Mouse (Mus musculus): Measurements from ENCODE around the gene Riok1.

Gene Riok1

DNA sequence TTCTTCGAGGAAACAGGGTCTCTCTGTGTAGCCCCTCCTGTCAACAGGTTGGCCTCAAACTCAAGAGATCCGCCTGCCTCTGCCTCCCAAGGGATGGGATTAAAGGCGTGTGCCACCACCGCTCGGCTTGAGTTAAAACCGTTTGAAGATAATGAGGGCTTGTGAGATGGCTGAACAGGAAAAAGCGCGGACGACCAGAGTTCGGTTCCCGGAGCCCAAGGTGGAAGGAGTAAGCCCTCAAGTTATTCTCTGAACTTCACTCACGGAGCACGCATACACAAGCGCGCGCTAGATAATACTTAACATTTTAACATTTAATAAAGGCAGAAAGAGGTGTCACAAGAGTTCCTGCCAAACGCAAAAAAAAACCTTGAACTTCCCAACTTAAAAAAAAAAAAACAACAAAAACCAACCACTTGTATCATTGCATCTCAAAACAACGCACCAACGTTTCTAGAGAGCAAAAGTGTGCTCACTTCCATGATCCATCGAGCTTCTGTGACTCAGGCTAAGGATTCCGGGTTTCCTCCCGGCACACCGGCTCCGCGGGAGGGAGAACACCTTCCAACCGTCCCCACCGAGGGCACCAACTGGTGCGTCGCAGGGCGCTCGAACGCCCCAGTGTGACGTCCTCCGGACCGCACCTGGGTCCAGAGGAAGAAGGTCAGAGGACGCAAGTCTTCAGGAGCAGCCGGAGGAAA, at the start of gene Riok1:
TSS of gene Riok1 (plus strand) at position 653 of the 701 bp plus-strand sequence.
- 8% methylated on average over 37 of the region's 37 CpGs for WGBS

DNA sequence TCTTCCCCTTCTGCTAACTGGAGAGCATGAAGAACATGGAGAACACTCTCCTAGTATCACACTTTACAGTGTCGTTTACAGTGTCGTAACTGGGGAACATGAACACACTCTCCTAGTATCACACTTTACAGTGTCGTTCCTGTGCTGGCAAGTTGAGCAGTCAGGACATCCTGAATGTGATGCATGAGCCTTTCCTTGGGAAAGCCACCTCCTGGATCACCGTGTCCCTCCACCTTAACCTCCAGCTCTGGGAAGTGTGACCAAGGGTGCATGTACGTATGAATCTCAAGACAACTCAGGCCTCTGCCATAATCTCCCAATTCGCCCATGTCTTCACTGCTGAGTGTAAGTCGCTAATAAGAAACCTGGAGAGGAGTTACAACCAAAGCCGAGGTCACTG, 47.1 kb upstream of the Riok1 start:
- WGBS: 89% methylated on average over 8 of the region's 8 CpGs

DNA sequence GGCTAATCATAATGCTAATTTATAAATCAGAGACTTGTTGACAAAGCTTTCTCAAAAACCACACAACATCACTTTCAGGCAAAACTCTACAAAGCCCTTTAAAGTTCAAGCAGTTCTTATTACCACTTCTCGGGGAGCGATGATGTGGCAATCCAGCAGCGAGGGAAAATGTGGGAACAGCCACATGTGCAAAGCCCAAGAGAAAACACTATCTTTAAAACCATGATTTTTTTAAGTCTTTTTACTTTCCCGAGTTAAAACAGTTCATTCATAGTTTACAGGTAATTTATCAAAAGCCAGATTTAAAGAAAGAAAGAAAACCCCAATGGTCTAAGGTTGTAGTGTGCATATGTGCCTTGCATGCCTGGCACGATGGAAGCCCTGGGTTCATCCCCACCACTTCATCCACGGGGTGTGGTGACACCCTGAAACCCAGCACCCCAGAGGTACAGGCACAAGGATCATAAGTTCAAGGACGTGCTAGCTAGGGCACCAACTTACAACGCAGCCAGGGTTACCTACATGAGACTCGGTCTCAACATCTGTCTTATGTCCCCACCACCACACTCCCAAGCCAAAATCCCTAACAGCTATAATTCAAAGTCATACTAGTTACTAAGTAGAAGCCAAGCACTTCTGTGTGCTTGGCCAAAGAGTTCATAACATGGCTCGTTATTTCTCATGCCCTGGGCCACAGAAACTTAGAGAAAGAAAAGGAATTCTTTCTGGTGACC, 44.0 kb upstream of the Riok1 start:
- 16% methylated on average over 10 of the region's 10 CpGs for WGBS

DNA sequence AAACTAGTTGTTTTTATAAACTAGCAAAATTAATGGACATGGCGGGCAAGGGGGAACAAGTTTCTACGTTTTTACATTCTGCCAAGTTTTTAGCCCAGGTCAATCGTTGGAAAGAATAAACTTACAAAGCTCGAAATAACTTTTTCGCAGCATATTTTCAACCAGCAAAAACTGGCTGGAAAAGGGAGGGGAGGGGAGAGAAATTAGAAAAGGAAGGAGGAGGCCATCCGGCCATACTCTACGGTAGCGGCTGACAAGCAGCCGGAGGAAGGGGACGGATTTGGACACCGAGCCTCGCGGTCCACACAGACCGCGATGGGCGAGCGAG, 43.5 kb upstream of the Riok1 start:
- under 1% methylated on average over 17 of the region's 17 CpGs for WGBS

DNA sequence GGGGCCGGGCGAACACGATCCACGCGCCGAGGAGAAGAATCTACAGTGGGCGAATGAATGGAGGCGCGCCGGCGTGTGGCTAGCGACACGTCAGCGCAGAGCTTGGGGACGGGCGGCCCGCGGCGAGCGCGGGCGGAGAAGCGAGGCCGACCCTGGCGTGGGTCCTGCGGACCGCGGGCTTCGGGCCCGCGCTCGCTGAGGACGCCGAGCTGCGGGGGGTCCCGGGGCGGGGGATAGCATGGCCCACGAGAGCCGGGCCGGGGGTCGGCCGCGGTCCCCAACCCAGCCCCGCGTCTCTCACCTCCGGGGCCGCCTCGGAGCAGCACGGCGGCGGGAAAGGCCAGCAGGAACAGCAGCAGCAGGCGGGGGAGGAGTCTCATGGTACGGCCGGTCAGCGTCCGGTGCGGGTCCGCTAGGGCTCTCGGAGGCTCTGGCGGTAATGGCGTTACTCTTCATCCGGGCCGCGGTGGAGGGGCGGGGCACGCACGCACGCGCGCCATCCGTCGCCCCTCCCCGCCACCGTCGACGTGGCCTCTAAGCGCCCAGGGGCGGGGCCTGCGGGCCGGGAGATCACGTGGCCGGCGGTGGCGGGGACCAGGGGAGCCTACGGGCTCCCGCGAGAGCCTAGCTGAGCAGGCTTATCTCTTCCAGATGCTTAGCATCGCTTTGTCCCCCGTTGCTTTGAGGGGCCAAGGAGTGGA, 42.9 kb upstream of the Riok1 start, which contains the start of gene Ssr1:
TSS of gene Ssr1 (minus strand) at position 514 of the 701 bp plus-strand sequence.
- WGBS: under 1% methylated on average over 89 of the region's 89 CpGs

DNA sequence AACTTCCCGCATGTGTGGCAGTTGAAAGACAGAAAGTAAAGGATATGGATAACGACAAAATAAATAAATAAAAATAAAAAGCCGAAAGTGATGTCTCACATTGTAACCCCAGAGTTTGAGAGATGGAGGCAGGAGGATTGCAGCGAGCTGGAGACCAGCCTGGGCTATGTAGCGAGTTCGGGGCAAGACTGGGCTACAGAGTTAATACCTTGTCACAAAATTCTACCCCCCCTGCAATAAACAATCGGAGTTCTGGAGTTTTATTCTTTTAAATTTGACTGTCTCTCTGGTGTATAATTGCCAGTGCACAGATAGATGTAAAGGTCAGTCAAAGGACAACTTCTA, 42.4 kb upstream of the Riok1 start:
- 7% methylated on average over 7 of the region's 7 CpGs for WGBS

DNA sequence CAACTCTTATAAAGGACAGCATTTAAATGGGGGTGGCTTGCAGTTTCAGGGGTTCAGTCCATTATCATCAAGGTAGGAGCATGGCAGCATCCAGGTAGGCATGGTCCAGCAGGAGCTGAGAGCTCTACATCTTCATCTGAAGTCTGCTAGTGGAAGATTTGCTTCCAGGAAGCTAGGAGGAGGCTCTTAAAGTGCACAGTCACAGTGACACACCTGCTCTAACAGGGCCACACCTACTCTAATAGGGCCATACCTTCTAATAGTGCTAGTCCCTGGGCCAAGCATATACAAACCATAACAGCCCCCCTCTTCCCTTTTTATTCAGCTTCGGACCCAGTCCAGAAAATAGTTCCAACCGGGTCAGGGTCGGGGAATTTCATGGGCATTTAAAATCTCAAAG, 37.1 kb upstream of the Riok1 start:
- 95% methylated on average over 3 of the region's 3 CpGs for WGBS

DNA sequence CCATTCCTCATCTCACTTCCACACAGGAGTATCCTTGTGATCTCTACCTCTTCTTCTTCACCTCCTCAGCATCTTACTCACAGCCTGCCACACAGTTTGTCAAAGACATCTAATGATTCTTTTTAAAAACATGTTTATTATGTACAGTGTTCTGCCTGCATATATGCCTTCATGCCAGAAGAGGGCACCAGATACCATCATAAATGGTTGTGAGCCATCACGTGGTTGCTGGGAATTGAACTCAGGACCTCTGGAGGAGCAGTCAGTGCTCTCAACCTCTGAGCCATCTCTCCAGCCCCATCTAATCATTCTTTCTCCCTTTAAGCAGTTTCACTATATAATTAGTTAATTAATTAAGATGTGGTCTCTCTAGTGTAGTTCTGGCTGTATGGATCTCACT, 34.3 kb upstream of the Riok1 start:
- 72% methylated on average over 1 of the region's 1 CpGs for WGBS

DNA sequence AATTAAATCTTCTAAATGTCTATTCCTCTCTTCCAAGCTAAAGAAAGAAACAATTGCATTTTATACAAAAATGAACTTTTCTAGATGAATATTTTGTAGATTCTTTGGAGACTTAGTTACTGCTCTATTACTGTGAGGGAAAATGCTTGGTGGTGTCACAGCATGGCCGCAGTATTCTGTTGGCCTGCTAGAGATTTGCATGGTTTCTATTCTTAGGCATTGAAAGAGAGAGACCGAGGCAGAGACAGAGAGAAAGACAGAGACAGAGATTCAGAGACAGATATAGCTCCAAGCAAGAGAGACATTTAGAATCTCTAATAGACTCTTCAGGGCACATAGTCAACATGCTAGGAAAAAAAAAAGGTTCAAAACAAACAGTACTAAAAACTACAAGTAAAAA, 28.8 kb upstream of the Riok1 start:
- 96% methylated on average over 2 of the region's 2 CpGs for WGBS

DNA sequence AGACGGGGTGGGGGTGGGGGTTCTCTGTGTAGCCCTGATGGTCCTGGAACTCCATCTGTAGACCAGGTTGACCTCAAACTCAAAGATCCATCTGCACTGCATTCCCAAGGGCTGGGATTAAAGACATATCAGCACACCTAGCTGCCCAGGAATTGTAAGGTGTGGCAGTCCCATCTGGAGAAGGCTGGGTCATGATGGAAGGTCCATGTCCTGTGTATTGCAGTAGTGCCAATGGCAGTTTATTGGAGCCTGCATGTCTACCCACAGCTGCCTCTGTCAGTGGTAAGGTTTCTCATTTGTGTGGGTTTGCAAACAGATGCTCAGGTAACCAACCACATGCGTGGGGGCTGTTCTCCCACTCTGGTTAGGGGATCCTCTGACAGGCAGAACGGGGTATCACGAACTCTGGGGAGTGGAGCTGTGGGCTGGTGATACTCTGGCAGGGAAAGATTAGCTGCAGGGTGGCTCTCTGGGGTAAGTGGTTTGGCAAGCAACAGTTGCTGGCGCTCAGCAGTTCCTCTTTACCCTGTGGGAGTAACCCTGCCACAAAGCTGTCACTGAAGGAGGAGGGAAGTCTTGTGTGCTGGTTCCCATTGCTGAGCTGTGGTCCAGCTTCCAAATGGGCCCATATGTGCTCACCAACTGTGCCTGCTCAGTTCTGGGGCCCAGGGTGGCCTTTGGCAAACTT, 26.9 kb upstream of the Riok1 start:
- 84% methylated on average over 5 of the region's 5 CpGs for WGBS

DNA sequence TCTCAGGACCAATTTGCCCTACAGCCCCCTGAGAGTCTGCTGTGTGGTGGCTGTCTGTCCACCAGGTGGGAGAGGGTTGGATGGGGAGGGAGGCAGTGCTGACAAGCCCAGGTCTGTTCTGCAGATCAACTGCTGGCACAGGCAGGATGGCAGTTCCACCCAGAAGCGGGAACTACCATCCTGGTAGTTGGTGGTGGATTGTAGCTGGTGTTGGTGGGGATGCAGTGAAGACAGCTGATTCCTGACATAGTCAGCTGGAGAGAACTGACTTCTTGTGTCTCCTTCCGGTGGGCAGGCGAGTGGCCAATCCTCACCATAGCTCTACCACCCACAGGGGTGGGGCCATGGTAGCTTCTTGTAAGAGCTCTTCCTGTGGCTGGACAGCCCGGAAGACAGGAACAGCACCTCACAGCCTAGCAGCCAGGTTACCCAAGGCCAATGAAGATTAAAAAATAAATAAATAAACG, 26.3 kb upstream of the Riok1 start:
- WGBS: 75% methylated on average over 5 of the region's 5 CpGs

DNA sequence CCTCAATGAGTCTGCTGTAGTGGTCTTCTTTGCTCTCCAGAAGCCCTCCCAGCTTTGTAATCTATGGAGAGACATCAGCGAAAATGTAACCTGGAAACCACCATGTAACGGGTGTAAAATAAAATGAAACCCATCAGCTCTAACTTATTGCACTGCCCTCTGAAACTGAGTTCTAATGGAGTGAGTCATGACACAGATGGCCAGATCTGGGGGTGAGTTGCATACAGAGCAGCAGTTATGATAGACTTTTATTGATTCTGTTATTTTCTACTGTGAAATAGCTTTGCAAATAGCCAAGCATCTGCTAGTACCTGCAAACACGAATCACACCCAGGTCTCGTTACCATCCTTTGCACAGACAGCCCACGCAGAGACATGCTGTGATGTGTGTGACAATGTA, 24.4 kb upstream of the Riok1 start:
- 88% methylated on average over 5 of the region's 5 CpGs for WGBS

DNA sequence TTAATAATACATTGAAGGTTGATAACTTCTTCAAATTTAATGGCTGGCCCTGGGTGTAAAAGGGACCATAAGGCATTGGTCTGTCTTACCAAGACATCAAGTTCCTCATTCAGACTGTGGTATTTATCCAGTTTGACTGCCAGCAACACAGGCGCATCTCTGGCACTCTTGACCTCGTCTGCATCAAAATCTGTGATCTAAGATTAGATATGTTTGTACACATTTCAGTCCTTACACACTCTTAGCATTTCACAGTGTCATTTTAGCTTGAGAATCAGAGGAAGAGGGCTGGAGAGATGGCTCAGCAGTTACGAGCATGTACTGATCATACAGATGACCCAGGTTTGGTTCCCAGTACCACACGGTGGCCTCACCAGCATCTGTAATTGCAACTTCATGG, 21.2 kb upstream of the Riok1 start:
- WGBS: 93% methylated on average over 4 of the region's 4 CpGs

DNA sequence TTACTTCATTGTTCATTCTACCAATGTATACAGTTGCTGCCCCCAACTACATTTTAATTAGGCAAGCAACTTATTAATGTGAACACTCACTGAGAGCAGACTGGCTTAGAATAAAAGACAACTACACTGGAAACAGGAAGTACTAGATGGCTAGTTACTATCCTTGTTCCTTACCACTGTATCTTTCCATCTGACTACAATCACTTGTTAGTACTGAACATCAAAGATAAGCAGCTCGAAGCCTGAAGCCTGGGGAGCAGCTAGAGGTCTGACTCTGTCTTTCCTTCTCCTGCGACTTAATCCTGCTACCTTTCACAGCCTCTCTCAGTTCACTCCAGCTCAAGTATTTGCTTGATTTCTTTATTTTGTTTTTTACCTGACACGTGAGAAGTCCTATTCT, 18.0 kb upstream of the Riok1 start:
- 84% methylated on average over 3 of the region's 3 CpGs for WGBS

DNA sequence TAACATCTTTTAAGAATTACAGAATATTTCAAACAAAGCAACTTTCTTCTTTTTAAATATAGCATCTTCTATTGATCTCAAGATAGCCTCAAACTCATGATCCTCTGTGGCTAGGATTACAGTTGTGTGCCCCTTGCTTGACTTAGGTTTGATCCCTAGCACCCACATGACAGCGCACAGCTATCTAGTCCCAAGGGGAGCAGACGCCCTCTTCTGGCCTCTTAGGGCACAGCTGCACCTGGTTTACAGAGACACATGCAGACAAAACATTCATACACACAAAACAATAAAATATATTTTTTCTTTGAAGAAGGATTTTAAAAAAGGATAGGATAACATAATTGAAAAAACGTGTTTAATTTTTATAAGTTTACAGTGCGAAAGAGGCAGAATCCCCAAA, 10.9 kb upstream of the Riok1 start:
- 50% methylated on average over 4 of the region's 4 CpGs for WGBS

DNA sequence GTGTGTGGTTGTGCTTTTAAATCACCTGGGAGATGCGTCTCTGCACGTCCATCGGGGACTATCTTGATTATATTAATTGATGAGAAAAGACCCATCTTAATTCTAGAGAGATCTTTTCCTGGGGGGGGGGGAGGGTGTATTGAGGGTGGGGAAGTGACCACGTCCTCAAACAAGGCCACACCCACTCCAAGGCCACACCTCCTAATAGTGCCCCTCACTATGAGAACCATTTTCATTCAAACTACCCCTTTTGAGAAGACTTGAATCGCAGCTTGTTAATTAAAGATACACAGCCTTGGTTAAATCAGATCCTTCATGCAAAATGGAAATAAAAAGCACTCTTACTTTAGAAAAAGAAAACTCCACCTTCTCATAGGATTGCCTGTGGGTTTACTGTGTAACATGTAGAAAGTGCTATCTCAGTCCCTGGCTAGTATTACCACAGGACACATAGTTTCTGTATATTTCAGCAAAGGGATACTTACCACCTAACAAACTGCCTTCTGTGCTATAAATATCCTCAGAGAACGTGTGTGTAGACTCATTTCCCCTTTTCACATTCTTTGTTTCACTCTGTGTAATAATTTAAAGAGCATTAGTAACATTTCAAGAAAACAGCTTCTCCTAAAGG, 9.1 kb upstream of the Riok1 start:
- WGBS: 54% methylated on average over 6 of the region's 6 CpGs

DNA sequence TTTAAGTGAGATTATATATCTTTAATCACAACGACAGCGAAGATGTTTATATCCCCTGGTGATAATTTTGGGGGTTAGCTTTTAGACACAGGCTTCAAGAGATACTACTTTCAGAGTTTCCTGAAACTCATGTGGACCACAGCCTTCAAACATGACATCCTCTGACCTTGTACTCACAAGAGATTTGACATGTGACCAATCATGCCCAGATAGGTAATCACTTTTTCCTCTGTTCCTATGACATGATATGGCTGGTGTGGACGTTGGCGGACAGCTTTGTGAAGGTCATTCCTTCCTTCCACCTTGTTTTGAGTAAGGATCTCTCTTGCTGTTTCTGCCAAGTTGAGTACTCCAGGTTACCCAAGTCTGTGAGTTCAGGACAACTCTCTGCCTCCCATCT, 8.4 kb upstream of the Riok1 start:
- WGBS: 86% methylated on average over 4 of the region's 4 CpGs

DNA sequence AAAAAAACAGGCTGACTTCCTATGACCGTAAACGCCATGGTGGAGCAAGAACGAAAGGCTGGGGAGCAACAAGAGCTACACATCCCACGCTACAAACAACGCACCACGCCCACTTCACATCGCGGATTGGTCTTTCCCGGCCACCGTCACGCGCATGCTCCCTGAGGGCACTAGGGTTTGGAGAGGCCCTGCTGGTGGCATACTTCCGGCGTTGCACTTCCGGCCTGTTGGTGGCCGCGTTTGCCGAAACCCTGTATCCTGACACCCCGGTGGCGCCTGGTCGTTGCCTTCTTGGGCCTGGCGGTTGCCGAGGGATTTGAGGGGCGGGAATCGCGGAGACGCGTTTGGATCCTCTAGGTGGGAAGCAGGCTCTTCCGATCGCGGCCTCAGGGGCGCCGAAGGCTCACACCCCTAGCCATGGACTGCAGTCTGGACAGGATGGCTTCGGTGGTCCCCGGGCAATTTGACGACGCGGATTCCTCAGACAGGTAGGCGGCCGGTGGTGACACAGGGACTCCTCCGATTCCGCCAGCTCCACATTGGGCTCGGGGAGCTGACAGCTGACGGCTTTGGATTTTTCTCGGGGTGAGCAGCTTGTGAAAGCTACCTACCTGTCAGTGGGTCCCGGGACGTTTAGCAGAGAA, 371 bp downstream of the Riok1 start, which contains the start of gene Cage1:
TSS of gene Cage1 (minus strand) at position 26 of the 644 bp plus-strand sequence.
- under 1% methylated on average over 47 of the region's 47 CpGs for WGBS

DNA sequence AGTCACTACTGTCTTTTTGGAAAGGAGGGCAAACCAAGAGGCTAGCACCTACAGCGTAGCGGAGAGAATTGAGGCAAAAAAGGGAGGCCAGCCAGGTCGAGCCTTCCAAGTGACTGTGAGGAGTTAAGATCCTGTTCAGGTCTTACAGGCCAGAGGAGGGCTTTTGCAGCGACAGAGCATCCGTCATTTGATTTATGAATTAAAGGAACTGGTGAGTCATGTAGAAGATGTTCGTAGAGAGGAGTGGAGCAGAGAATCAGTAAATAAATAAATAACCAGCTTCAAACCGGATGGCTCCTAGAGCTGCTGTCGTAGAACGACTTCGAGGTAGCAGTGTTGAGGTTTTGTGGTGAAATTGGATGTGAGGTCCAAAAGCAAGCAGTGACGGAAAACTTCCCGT, 1.0 kb downstream of the Riok1 start:
- 41% methylated on average over 12 of the region's 12 CpGs for WGBS

DNA sequence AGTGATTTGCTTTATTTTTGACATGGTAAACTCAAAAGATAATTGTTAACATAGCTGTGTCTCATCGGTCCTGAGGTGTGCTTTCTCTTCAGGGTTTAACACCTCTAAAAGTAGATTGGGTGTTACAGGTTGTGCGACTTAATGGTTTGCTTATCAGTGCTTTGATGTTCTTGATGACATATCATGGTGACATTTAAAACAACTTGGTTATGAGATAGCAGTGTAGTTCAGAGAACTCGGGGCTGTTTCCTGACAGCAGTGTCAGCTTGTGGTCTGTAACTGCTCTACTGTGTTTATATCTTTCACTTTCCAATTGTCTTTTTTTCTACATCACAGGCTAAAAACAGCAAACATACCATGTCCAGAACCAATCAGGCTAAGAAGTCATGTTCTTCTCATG, 13.1 kb downstream of the Riok1 start:
- WGBS: 90% methylated on average over 3 of the region's 3 CpGs

DNA sequence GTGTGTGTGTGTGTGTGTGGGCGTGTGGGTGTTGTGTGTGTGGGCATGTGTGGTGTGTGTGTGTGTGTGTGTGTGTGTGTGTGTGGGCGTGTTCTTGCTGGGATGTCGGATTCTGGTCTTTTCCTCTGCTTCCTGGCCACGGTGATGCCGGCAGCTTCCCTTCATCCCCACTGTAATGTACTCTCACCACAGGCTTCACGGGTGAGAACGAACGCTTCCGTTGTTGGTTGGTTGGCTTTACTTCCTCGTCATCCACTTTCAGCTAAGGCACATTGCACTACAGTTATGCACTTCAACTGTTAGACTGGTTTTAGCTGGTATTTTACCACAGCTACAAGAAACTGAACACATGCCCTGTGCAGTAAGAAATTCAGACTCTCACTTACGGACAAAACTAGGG, 25.9 kb downstream of the Riok1 start:
- 74% methylated on average over 11 of the region's 11 CpGs for WGBS

Data from cerebral cortex, adult 2 months (tissue).